Mouse (Mus musculus) heart, embryonic 16.5 days (tissue): ENCODE measurements at regions not wholly inside any gene's neighbourhood (a gene's known extent, or its start where the extent isn't known, plus 50 kb on each side); places are given as distances from the start of the nearest gene placed in this dataset.

Experiments used
- ATAC-seq: fragments of 200-750 bp; cut with Nextera tagmentation; replicated peaks from 2 replicates; pipeline ENCODE4 v1.8.0; 2017; ENCODE audit warnings: moderate number of reproducible peaks; ENCODE audit not compliant: insufficient read depth, low FRiP score; ENCODE audit errors: extremely low read depth
- H3K27ac ChIP-seq: fragments of 300-500 bp; sonication (generic); 2 replicates; pipeline ENCODE4 v1.5.1; 2014; ENCODE audit warnings: mild to moderate bottlenecking, low read length, control low read depth, moderate library complexity
- H3K27me3 ChIP-seq: fragments of 300-500 bp; sonication (generic); 2 replicates; pipeline ENCODE4 v1.6.1; 2014; ENCODE audit warnings: low read length, mixed read lengths; ENCODE audit not compliant: control insufficient read depth, insufficient read depth
- H3K36me3 ChIP-seq: fragments of 300-500 bp; sonication (generic); 2 replicates; pipeline ENCODE4 v1.6.1; 2014; ENCODE audit not compliant: control insufficient read depth, insufficient read depth
- H3K4me1 ChIP-seq: fragments of 300-500 bp; sonication (generic); 2 replicates; pipeline ENCODE4 v1.6.1; 2014; ENCODE audit warnings: low read length, mixed read lengths; ENCODE audit not compliant: control insufficient read depth, insufficient read depth
- H3K4me2 ChIP-seq: fragments of 300-500 bp; sonication (generic); 2 replicates; pipeline ENCODE4 v1.6.1; 2014; ENCODE audit warnings: low read depth, mild to moderate bottlenecking, control low read depth, low read length
- H3K4me3 ChIP-seq: fragments of 300-500 bp; sonication (generic); 2 replicates; pipeline ENCODE4 v1.5.1; 2014; ENCODE audit warnings: mild to moderate bottlenecking, control low read depth, low read length
- H3K9ac ChIP-seq: fragments of 300-500 bp; sonication (generic); 2 replicates; pipeline ENCODE4 v1.6.1; 2014; ENCODE audit warnings: low read length, control low read depth
- H3K9me3 ChIP-seq: fragments of 300-500 bp; sonication (generic); replicated peaks from 2 replicates; pipeline ENCODE4 v1.6.1; 2016; ENCODE audit warnings: low read length; ENCODE audit not compliant: control insufficient read depth
- WGBS: fragments of 180-500 bp; shearing (Covaris S2); extraction: QIAGEN DNeasy Blood & Tissue Kit; methylation state at CpG from one replicate; pipeline ENCODE4 v1.1.7; 2014; 5-methylcytosine and 5-hydroxymethylcytosine counted together

DNA sequence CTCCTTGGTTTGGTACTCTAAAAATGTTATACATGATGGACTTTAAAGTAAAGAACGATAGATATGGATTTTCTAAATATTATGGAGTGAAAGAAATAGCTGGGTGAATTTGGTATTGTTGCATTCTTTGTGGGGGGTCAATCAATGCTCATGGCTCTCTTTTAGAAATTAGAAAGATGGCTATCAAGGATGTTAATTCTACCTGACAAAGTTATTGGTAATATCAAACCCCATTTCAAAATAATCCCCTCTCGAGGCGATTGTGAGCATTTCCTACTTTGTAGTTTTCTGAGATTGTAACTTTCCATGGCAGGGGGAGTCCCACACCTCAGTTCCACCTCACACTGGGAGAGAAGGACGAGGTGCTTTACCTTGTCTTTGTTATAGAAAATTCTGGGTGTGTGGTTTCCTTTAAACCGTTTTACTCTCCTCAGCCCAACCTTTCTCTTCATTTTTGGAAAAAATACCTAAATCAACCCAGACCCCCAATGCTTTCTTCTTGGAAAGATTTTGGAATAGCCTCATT lies 421.3 kb upstream of the Ubash3b start:
- peak overlapping the region; percentile 46 for H3K4me3 ChIP-seq
- 43% methylated on average over 5 of the region's 5 CpGs for WGBS
- H3K4me1 ChIP-seq: peaks cover 5% of the 10 kb centered on the region
- H3K4me2 ChIP-seq: peak overlapping the region; percentile 67
- peak overlapping the region; percentile 58 for H3K27ac ChIP-seq
- H3K9me3 ChIP-seq: no peaks in the 10 kb centered on the region
- ATAC-seq: no peak
- H3K9ac ChIP-seq: peak overlapping the region; percentile 62
- no peaks in the 10 kb centered on the region for H3K27me3 ChIP-seq
- 0 out of 2 replicates have a peak, but pooled peaks cover 2% of the 10 kb centered on the region for H3K36me3 ChIP-seq

GRCm38 (mm10) chr9:41582171-41582570 lies 420.7 kb upstream of the Ubash3b start:
- peak overlapping the region; percentile 79 for H3K4me3 ChIP-seq
- H3K9ac ChIP-seq: peak overlapping the region; percentile 86
- H3K9me3 ChIP-seq: no peaks in the 10 kb centered on the region
- H3K36me3 ChIP-seq: 0 out of 2 replicates have a peak, but pooled peaks cover 2% of the 10 kb centered on the region
- H3K27me3 ChIP-seq: no peaks in the 10 kb centered on the region
- no peak for ATAC-seq
- WGBS: 37% methylated on average over 8 of the region's 8 CpGs
- H3K27ac ChIP-seq: peak overlapping the region; percentile 40
- peak overlapping the region; percentile 67 for H3K4me2 ChIP-seq
- H3K4me1 ChIP-seq: peaks cover 5% of the 10 kb centered on the region

DNA sequence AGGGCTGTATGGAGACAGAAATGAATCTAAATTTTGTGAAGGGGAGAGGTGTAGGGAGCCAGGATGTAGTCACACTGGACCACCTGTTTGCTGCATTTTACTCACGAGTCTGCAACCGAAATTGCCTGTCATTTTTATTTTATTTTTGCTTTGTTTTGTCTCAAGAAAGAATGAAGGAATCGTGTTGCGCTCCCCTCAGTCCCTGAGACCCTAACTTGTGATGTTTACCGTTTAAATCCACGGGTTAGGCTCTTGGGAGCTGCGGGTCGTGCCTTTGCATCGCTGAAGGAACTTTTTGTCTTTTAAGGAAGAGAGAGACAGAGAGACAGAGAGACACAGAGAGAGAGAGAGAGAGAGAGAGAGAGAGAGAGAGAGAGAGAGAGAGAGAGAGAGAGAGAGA lies 420.2 kb upstream of the Ubash3b start:
- H3K4me2 ChIP-seq: peak overlapping the region; percentile 67
- peak overlapping the region; percentile 86 for H3K9ac ChIP-seq
- H3K36me3 ChIP-seq: 0 out of 2 replicates have a peak, but pooled peaks cover under 1% of the 10 kb centered on the region
- peak overlapping the region; percentile 87; the same call in 1 of the 2 replicates for H3K27ac ChIP-seq
- 18% methylated on average over 9 of the region's 9 CpGs for WGBS
- H3K4me1 ChIP-seq: peaks cover 2% of the 10 kb centered on the region
- H3K9me3 ChIP-seq: no peaks in the 10 kb centered on the region
- peak overlapping the region; percentile 79 for H3K4me3 ChIP-seq
- no peaks in the 10 kb centered on the region for H3K27me3 ChIP-seq
- no peak for ATAC-seq

DNA sequence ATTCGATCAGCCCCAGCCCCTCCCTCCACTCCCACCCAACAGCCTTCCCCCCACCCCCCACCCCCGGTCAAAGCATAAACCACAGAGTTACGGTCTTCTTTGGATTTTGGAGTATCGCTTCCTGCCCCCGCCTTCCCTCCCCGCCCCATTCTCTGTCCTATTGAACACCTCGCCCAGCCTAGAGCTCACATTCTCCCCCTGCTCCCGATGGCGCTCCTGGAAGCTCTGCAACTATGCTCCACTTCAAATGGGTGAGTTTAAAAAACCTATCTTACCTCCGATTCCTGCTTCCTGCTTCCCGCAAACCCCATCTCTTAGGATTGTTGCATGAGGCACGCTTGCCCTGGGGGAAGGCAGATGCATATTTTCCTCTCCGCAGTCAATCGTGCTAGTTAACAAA lies 419.7 kb upstream of the Ubash3b start:
- peak overlapping the region; percentile 86 for H3K9ac ChIP-seq
- peak overlapping the region; percentile 79 for H3K4me3 ChIP-seq
- ATAC-seq: 0 out of 2 replicates have a peak, but pooled peaks have one; percentile 23
- peak overlapping the region; percentile 87 for H3K27ac ChIP-seq
- WGBS: under 1% methylated on average over 13 of the region's 14 CpGs
- no peaks in the 10 kb centered on the region for H3K36me3 ChIP-seq
- no peaks in the 10 kb centered on the region for H3K27me3 ChIP-seq
- H3K4me2 ChIP-seq: peak overlapping the region; percentile 67
- H3K4me1 ChIP-seq: peaks cover 2% of the 10 kb centered on the region
- H3K9me3 ChIP-seq: no peaks in the 10 kb centered on the region

- peak overlapping the region; percentile 79 for H3K4me3 ChIP-seq
- peak overlapping the region; percentile 67 for H3K4me2 ChIP-seq
- WGBS: 2% methylated on average over 13 of the region's 13 CpGs
- no peaks in the 10 kb centered on the region for H3K36me3 ChIP-seq
- peaks cover 2% of the 10 kb centered on the region for H3K4me1 ChIP-seq
- peak overlapping the region; percentile 86 for H3K9ac ChIP-seq
- no peaks in the 10 kb centered on the region for H3K27me3 ChIP-seq
- peak overlapping the region; percentile 87 for H3K27ac ChIP-seq
- peak; percentile 50; the same call in 1 of the 2 replicates for ATAC-seq
- H3K9me3 ChIP-seq: no peaks in the 10 kb centered on the region
Measured at GRCm38 (mm10) chr9:41580611-41581041, 419.1 kb upstream of the Ubash3b start.

- Histone ChIP-seq H3K36me3 (no peaks in the 10 kb centered on the region), H3K27me3 (no peaks in the 10 kb centered on the region), H3K4me3 (peak overlapping the region; percentile 79), H3K4me1 (peaks cover 2% of the 10 kb centered on the region), H3K9ac (peak overlapping the region; percentile 86), H3K9me3 (no peaks in the 10 kb centered on the region), H3K27ac (peak overlapping the region; percentile 87), H3K4me2 (peak overlapping the region; percentile 67)
- peak; percentile 31; the same call in 1 of the 2 replicates for ATAC-seq
- 1% methylated on average over 4 of the region's 4 CpGs for WGBS
Measured at GRCm38 (mm10) chr9:41580067-41580466, 418.6 kb upstream of the Ubash3b start.

- Histone ChIP-seq H3K27ac (peak overlapping the region; percentile 87), H3K9ac (peak overlapping the region; percentile 86), H3K27me3 (no peaks in the 10 kb centered on the region), H3K4me2 (peak overlapping the region; percentile 67), H3K4me1 (peaks cover 2% of the 10 kb centered on the region), H3K36me3 (no peaks in the 10 kb centered on the region), H3K4me3 (peak overlapping the region; percentile 79), H3K9me3 (no peaks in the 10 kb centered on the region)
- ATAC-seq: peak; percentile 83
- 25% methylated on average over 13 of the region's 13 CpGs for WGBS
Measured at GRCm38 (mm10) chr9:41579107-41580014, 417.9 kb upstream of the Ubash3b start.

DNA sequence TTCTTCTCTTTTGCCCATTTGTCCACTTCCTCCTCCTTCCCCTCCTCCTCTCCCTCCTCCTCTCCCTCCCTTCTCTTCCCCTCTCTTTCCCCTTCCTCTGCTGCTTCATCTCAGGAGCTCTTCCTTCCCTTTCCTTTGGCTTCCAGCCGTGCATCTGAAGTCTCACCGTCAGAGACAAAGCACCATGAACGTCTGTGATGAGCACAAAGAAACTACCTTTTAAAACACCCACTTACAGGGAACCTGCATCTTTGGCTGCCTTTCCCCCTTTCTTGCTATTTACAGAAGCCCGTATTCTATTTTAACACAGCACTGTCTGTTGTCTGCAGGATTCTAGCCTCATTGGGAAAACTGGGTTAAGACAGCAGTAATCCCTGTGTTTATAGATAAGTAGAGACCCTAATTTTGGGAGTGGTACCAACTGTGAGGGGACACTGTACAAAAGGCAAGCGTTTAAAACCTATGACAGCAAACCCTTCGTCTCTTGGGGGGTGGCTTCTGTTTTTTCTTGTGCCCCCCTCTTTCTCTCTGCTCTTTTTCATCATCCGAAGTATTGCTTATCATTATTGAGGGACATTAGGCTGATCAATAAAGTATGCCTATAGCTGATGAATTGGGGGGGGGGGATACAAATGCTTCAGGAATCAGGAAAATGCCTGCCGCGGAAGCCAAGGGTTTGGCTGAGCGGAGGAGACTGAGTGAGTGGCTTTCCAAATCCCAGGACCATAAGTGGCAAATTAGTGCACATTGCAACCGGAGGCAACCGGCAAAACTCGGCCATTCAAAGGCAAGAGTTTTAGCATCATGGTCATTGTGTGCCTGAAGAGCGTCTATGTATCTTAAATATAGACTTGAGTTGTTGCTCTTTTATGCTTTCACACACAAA lies 417.0 kb upstream of the Ubash3b start:
- no peak for ATAC-seq
- H3K9me3 ChIP-seq: no peaks in the 10 kb centered on the region
- H3K27me3 ChIP-seq: no peaks in the 10 kb centered on the region
- 69% methylated on average over 14 of the region's 14 CpGs for WGBS
- H3K4me1 ChIP-seq: peaks cover 2% of the 10 kb centered on the region; the same call in 1 of the 2 replicates
- H3K4me3 ChIP-seq: no peak overlapping the region
- no peak overlapping the region for H3K9ac ChIP-seq
- H3K27ac ChIP-seq: no peak overlapping the region
- H3K4me2 ChIP-seq: no peak overlapping the region
- H3K36me3 ChIP-seq: no peaks in the 10 kb centered on the region
